Mouse (Mus musculus): ENCODE measurements around the gene Pts.
A peak's percentile ranks its signal among the peaks of the same experiment; 100 is the strongest.

Gene Pts

GRCm38 (mm10) chr9:50493777-50494176 lies 34.7 kb downstream of the Pts start:
- no peak for DNase-seq (ENCODE audit: low read depth, low spot score)

- peak; percentile 8 for DNase-seq (ENCODE audit: low read depth, low spot score)
Measured at GRCm38 (mm10) chr9:50491531-50492045, 36.9 kb downstream of the Pts start.

GRCm38 (mm10) chr9:50490836-50491235 lies 37.7 kb downstream of the Pts start:
- DNase-seq (ENCODE audit: low read depth, low spot score): no peak

- DNase-seq (ENCODE audit: low read depth, low spot score): no peak
Measured at GRCm38 (mm10) chr9:50485521-50485920, 43.0 kb downstream of the Pts start.

GRCm38 (mm10) chr9:50482743-50483142 lies 45.8 kb downstream of the Pts start:
- no peak for DNase-seq (ENCODE audit: low read depth, low spot score)

- no peak for DNase-seq (ENCODE audit: low read depth, low spot score)
Measured at GRCm38 (mm10) chr9:50479476-50479875, 49.0 kb downstream of the Pts start.

- no peak for DNase-seq (ENCODE audit: low read depth, low spot score)
Measured at GRCm38 (mm10) chr9:50478826-50479225, 49.7 kb downstream of the Pts start.

GRCm38 (mm10) chr9:50477270-50477669 lies 51.3 kb downstream of the Pts start:
- no peak for DNase-seq (ENCODE audit: low read depth, low spot score)

GRCm38 (mm10) chr9:50476651-50477050 lies 51.9 kb downstream of the Pts start:
- no peak for DNase-seq (ENCODE audit: low read depth, low spot score)

- DNase-seq (ENCODE audit: low read depth, low spot score): no peak
Measured at GRCm38 (mm10) chr9:50475745-50476144, 52.8 kb downstream of the Pts start.

GRCm38 (mm10) chr9:50475318-50475717 lies 53.2 kb downstream of the Pts start:
- no peak for DNase-seq (ENCODE audit: low read depth, low spot score)
